Mouse (Mus musculus) liver, embryonic 16.5 days (tissue): ENCODE results near the gene Ermap. TPM values are rescaled to one million over a fixed set of nuclear protein-coding genes. Genes with fewer than 3 reads are reported as not detected.
A peak's percentile ranks its signal among the peaks of the same experiment; 100 is the strongest.

Experiments used
- microRNA counts: library from miRNA; unstranded; fragments of <30 nt; microRNA quantifications from one replicate; lab custom pipeline; 2016
- microRNA-seq: library from miRNA; unstranded; fragments of <30 nt; microRNA quantifications from one replicate; pipeline ENCODE4, GENCODE M21; 2016
- polyA plus RNA-seq: library from polyadenylated mRNA; unstranded; fragments of >200 nt; fragmentation: Nextera tagmentation; extraction: Ambion mirVana; gene quantifications from 2 replicates; pipeline ENCODE4 v1.2.1, GENCODE M21; 2015

The Ermap gene
- polyA plus RNA-seq, 1 experiment from 2014 or later, result 359 TPM

MicroRNAs within 50 kb of the gene (microRNA counts, 519-probe panel; counts per million panel counts)
- 2,018 counts per million, percentile 27 among the panel's probes with 10 or more counts for microRNA mmu-miR-1957 (lab: Ali Mortazavi, UCI)

Small RNA genes within 50 kb of the gene (microRNA-seq; reads per million reads assigned to microRNA genes)
- not detected for gene Mir1957a

Other genes with a start within 250 kb of the Ermap start
- not detected in 2 replicates for gene Lao1, start 228.4 kb downstream of the Ermap start, polyA plus RNA-seq
- gene Slc2a1, start 81.3 kb downstream of the Ermap start, polyA plus RNA-seq, result 288 and 291 TPM in 2 replicates
- gene Zfp691, start 15.8 kb downstream of the Ermap start, polyA plus RNA-seq, result 2.0 and 2.1 TPM in 2 replicates
- gene Svbp, start 5.3 kb upstream of the Ermap start, polyA plus RNA-seq, result 69.6 and 79.2 TPM in 2 replicates
- not detected in 2 replicates for gene Tmem269, start 28.2 kb upstream of the Ermap start, polyA plus RNA-seq
- 10.0 and 11.6 TPM in 2 replicates for gene AU022252, start 42.7 kb upstream of the Ermap start, polyA plus RNA-seq
- gene P3h1, start 42.9 kb upstream of the Ermap start, polyA plus RNA-seq, result 6.7 and 9.0 TPM in 2 replicates
- gene Cldn19, start 65.4 kb upstream of the Ermap start, polyA plus RNA-seq, result not detected in 2 replicates
- gene Ybx1, start 104.6 kb upstream of the Ermap start, polyA plus RNA-seq, result 150 and 152 TPM in 2 replicates
- 37.7 and 45.8 TPM in 2 replicates for gene Ppih, start 130.5 kb upstream of the Ermap start, polyA plus RNA-seq
- gene Ccdc30, start 225.5 kb upstream of the Ermap start, polyA plus RNA-seq, result 0.99 and 1.0 TPM in 2 replicates
- gene Ppcs, start 232.4 kb upstream of the Ermap start, polyA plus RNA-seq, result 12.9 and 13.3 TPM in 2 replicates
- gene Zmynd12, start 232.8 kb upstream of the Ermap start, polyA plus RNA-seq, result 0.14 and 0.31 TPM in 2 replicates